Mouse (Mus musculus) kidney, adult 18-20 months (tissue): ENCODE measurements around the gene Trp53.
"Not testable (repeated sequence)": the region's sequence is repeated elsewhere in the genome, so short reads cannot be mapped to it uniquely, and the experiment has no call there.

Experiments used
- DNase-seq: peaks from one replicate; pipeline ENCODE4 v3.0.0; 2021

Trp53 gene

DNA sequence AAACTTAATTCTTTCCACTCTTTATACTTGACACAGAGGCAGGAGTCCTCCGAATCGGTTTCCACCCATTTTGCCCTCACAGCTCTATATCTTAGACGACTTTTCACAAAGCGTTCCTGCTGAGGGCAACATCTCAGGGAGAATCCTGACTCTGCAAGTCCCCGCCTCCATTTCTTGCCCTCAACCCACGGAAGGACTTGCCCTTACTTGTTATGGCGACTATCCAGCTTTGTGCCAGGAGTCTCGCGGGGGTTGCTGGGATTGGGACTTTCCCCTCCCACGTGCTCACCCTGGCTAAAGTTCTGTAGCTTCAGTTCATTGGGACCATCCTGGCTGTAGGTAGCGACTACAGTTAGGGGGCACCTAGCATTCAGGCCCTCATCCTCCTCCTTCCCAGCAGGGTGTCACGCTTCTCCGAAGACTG lies at the start of gene Trp53, which contains the start of gene Wrap53:
TSS of gene Trp53 (plus strand) at position 269 of the 424 bp plus-strand sequence.
TSS of gene Wrap53 (minus strand) at position 165 of the 424 bp plus-strand sequence.
- DNase-seq = peak; percentile 94

DNA sequence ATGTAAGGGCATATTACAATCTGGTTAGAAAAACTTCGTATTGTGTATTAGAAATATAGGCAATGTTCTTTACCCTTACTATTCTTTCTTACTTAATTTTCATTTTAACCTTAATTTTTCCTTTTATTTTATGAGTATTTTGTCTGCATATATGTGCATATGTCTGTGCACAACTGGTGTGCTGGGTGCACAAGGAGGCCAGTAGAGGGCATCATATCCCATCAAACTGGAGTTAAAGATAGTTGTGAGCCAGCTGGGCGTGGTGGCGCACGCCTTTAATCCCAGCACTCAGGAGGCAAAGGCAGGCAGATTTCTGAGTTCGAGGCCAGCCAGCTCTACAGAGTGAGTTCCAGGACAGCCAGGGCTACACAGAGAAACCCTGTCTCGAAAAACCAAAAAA lies 49.4 kb upstream of the Trp53 start:
- not testable (repeated sequence) for DNase-seq

DNA sequence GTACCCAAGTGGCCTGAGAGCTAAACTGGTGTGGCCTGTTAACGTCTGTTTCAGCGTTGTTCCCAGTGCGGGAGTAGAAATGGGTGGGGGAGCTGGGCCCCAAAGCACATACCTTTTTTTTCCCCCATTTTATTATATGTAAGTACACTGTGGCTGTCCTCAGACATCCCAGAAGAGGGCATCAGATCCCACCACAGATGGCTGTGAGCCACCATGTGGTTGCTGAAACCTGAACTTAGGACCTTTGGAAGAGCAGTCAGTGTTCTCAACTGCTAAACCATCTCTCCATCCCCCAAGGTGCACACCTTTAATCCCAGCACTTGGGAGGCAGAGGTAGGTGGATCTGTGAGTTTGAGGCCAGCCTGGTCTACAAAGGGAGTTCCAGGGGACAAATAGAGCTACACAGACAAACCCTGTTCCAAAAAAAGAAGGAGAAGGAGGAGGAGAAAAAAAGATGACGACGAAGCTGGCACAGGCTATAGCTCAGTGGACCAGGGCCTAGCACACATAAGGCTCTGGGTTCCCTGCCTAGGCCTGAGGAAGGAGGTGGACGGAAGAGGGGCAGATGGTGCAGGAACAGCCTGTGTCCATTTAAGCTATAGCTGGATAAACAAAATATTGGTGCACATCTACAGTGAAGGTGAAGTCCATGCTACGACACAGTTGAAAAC lies 47.5 kb upstream of the Trp53 start:
- no peak for DNase-seq

DNA sequence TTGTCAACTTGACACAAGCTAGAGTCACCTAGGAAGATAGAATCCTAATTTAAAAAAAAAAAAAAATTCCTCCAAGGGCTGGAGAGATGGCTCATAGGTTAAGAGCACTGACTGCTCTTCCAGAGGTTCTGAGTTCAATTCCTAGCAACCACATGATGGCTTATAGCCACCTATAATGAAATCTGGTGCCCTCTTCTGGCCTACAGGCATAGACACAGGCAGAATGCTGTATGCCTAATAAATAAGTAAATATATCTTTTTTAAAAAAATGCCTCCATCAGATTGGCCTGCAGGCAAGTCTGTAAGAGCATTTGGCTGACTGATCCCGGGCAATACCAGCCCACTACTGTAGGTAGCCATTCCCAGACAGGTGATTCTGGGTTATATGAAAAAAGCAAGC lies 45.2 kb upstream of the Trp53 start:
- DNase-seq = no peak

DNA sequence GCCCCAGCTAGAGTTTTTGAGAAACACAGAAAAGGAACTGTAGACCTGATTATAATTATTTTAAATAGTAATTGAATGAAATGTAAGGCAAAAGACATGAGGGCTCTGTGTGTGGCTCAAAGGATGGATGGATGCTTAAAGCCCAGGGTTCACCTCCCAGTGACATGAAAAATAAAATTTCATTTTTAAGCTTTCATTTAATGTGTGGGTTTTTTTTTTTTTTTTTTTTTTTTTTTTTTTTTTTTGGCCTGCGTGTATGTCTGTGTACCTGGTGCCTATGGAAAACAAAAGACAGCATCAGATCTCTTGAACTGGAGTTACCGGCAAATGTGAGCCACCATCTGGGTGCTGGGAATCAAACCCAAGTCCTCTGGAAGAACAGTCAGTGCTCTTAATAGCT lies 39.5 kb upstream of the Trp53 start:
- no peak for DNase-seq

DNA sequence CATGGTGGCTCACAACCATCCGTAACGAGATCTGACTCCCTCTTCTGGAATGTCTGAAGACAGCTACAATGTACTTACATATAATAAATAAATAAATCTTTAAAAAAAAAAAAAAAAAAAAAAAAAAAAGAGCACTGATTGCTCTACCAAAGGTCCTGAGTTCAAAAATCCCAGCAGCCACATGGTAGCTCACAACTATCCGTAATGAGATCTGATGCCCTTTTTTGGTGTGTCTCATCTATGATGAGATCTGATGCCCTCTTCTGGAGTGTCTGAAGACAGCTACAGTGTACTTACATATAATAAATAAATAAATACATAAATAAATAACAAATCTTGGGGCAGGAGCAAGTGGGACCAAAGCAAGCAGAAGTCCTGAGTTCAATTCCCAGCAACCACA lies 38.4 kb upstream of the Trp53 start:
- not testable (repeated sequence) for DNase-seq

DNA sequence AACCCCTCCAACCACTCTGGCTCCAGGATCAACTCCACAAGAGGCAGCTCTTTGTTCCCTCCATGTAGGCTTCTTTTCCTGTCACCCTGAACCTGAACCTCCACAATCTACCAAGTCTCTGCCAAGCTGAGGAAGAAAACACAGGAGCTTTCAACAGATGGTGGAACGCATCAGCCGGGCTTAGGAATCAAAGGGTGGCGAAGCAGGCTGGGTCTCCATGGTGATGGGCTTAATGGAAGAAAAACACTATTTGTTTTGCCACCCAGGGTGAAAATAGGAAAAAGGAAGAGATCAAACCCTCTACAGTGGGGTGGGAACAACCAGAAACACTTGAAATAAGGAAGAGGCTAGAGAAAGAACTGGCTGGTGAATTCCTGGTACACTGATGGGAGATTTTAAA lies 36.6 kb upstream of the Trp53 start:
- no peak for DNase-seq

DNA sequence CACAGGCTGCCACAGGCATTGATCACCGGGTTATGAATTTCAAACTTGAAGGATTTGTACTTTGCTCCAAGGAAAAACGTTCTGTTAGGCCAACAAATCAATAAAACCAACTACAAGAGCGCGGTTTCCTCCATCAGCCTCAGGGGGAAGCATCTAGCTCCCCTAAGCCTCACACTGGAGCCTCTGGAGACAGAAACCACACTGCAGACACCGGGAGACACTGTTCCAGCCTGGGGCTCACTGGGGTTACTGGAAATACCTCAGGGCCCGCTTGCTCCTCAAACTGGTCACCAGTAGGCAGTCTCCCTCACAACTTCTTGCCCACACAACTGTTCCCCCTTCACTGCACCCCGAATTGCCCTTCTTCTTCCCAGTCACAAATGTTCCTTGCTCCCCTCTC lies 34.2 kb upstream of the Trp53 start:
- DNase-seq = no peak

DNA sequence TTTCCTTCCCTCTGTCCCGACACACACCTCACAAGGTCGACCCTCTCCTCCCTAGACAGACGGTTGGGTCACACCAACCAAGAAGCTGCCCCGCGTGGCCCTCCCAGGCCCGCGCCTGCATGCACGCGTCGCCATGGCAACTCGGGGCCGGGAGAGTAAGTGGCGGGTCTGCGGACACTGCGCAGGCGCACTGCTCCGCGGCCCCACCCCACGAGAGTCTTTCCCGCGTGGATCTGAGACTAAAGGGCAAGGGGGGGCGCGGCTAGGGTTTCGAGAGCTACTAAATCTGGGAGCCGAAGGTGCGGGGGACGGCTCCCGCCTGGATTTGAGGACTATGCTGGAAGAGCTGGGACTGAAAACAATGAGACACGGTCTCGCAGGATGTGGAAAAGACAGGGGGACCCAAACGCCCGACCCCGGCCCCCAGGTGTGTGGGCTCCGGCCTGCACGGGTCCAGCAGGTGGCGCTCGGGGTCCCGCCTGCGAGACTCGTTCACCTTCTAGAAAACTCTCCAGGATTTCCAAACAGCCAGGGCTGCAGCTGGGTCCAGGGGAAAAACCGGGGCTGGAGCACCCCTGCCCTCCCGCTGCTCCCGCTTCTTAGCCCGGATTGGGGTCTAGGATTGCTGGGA lies 33.6 kb upstream of the Trp53 start:
- peak; percentile 80 for DNase-seq

DNA sequence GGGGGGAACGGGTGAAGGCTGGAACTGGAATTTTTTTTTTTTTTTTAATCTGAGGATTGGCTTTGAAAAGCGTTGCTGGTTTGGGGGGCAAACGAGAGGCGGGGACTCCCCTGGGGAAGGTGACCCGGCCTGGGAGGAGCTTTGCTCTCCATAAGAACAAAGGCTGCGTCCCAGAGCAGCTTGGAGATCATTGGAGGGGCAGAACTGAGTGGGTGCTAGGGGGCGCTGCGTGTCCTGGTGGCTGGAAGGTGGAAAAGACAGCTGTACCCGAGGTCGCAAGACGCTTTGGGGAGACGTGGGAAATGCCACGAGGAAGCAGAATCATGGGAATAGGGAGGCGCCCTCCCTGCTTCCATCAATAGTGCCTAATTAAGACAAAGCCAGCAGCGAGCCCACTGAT lies 33.1 kb upstream of the Trp53 start:
- peak; percentile 62 for DNase-seq

DNA sequence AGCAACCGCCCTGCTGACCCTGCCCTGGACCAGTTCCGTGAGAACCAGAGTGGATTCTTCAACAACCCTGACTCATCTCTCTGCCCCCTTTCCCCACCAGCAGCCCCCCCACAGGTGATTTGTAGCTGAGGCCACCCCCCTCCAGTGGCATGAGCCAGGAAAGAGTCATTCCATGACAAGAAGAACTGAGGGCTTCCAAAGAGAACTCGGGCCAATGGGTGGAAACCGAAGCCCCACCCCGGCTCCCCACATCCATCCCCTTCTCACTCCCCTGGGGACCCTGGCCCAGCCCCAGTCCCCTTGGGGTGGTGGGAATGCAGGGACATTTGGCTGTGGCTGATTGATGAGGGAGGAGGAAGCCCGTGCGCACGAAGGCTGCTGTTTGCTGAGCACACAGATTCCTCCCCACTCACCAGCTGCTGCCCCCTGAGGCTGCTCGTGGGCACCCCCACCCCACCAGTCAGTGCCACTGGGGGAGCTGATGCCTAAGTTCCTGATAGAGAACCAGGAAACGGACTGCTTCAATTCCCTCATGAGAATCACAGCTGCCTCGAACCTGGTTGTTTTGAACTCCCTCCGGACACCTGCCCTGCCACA lies 31.0 kb upstream of the Trp53 start, which contains the start of gene Dnah2:
TSS of gene Dnah2 (minus strand) at position 51 of the 597 bp plus-strand sequence.
- no peak for DNase-seq

DNA sequence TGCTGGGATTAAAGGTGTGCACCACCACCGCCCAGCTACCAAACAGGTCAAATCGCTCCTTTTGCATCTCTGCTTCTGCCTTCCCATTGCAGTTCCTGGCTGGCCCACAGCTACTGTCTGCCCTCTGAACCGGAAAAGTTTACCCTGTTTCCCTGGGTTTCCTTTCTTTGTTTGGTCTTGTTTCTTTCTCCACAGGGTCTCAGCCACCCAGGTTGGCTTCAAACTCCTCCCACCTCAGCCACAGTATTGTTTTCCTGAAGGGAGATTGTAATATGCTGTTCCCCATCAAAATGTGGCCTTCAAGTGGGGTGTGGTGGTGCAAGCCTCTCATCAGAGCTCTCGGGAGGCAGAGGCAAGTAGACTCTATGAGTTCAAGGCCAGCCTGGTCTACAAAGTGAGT lies 28.8 kb upstream of the Trp53 start:
- no peak for DNase-seq

DNA sequence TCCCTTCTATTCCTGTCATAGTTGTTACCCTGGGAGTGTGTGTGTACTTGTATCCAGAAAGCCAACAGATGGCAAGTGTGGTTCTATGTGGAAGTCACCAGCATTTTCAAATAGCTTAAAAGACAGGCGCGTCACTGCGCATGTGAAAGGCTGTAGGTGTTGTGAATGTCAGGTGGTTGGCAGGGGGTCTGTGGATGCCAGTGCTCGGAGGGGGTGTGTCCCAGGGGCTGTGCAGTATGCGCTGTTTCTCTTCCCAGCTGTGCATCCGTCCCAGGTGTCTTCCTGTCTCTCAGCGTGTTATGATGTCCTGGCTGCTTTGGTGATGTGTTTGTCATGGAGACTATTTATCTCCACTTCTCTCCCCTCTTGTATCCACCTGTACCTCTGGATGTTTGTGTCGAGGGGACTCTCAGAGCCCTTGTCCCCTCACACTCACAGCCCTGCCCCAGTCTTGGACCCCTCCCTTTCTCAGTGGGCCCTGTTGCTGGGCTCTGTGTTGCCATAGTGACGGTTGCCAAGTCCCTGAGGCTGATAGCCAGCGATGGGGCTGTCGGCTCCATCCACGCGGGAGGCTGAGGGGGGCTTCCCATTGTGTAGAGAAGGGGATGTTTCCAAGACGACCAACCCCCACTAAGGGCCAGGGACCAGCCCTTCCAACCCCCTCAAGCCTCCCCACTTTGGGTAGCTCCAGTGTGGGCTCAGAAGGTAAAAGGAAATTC lies 27.4 kb upstream of the Trp53 start:
- no peak for DNase-seq

DNA sequence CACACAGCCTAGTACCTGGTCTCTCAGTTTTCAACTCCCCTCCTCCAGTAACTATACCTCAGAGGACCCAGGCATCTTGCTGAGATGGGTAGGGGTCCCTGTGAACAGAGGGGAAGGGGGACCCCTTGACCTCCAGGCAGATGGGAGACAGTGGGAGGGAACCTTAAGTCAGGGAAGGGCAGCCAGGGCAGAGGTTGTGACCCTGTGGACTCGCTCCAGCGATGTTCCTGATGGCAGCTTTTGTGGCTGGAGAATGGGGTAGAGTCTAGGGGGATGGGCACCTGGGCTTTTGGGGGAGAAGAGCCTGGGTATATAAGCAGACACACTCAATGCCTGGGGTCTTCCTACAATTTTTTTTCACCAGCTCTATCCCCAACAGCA lies 26.8 kb upstream of the Trp53 start:
- DNase-seq = no peak

DNA sequence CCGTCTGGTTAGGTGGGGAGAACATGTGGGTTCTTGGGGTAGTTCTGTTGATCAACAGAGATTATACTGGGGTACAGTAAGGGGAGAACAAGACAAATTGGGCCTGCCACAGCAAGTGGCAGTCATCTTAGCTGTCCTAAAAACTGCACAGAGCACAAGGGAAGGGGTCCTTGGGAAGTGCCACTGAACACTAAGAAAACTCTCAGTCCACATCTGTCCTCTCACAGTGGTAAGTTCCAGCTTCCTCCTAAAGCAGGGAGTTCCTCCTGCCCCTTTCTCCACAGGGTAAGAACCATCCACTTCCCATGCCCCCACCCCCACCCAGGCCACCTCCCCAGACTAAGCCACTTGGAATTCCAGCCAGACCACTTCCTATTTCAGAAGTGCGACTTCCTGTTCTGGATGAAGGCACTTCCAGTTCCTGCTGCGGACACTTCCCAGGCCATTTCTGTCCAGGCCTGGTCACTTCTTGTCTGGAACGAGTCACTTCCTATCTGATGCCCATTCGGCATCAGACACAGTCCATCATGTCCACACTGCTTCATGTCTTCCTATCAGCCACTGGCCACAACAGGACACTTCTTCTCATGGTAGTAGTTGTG lies 25.5 kb upstream of the Trp53 start:
- no peak for DNase-seq

DNA sequence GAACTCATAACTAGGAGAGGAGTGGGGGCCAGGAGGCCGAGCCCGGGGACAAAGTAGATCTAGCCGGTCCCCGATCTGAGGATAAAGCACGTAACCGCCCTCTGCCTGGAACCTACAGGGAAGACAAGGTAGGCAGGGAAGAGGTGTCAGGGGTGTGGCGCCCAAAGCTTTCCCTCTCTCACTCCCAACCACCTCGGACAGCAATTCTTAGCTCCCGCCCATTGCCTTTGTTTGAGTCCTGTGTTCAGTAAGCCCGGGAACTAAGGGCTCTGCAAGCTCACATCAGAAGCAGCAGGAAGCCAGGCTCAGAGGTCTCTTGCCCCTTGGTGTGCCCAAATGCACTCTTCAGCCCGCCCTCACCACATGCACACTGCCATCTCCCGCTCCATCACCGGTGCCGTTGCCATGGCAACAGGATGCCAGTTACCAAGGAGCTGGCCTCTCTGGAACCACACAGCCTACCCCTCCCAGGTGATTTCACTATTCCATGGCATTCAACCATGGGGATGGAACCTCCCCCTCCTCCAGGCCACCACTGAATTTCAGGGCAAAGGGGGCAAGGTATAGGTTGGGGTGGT lies 22.7 kb upstream of the Trp53 start:
- no peak for DNase-seq

DNA sequence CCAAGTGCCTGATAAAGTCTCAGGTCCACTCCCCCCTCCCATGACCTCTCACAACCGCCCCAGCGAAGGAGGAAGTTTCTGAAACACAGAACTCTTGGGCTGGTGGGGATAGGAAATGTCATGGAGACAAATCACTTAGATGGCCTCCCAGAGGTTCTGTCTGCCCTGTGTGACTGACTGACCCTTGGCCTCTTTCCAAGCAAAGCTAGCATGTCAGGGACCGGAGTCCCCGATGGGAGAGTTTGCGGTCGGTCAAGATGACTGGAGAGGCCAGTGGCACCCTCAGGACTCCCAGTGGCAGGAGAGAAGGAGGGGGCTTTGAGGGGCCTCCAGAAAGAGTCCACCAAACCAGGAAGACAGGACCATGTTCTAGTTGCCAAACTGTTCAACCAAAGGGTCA lies 21.4 kb upstream of the Trp53 start:
- no peak for DNase-seq

DNA sequence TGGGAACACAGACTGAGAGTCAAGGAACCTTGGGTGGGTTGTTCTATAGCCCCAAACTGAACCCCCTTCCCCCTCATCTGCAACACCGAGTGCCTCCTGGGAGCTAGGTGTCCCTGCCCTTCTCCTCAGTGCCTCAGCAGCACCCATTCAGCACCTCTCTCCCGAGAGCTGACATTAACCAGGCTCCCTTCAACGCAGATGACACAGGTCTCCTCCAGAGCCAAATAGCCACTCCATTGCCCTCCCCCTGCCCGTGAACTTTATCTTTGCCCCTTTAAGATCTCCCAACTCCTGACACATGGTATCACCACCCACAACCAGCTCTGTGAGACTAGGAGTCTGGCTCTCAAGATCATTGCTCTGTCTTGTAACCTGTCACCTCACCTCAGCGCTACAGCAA lies 21.0 kb upstream of the Trp53 start:
- no peak for DNase-seq

DNA sequence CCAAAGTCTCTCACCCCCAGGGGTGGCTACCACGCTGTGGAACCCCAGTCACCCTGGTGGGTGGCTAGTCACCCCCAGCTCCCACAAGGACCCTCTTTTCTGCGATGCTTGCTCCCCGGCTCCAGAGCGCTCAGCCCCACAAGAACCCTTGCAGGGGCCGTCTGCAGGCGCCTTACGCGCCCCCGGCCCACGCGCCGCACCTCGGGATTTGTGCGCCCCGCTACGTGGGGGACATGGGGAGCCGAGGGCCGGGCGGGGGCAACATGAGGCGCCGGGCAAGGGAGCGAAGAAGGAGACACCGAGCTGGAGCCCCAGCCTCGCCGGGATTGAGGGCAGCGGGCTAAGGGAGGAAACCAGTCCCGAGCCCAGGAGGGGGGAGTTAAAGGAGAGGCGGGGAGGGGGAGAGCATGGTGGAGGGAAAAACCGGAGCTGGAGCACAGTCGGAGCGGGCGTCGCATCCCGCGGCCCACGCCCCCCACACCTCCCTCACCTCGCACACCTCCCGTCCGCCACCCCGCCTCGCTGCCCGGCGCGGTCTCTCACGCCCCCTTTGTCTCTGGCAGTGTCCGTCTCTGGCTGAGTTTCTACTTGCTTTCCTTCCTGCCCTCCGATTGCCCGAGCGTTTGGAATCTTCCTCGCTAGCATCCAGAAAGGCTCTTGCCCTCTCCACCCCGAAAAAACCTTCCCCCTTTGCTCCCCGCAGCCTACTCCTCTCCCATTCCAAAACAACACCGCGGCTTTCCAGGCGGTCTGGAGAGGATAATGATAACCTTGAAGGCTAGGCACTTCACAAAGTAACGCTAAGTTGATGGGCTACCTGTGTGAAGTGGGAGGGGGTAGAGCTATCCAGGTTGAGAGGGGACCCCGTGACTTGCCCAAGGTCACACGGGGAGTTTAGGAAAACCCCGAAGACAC lies 20.1 kb upstream of the Trp53 start, which contains the start of gene Efnb3:
TSS of gene Efnb3 (minus strand) at position 355 of the 915 bp plus-strand sequence.
- no peak for DNase-seq

DNA sequence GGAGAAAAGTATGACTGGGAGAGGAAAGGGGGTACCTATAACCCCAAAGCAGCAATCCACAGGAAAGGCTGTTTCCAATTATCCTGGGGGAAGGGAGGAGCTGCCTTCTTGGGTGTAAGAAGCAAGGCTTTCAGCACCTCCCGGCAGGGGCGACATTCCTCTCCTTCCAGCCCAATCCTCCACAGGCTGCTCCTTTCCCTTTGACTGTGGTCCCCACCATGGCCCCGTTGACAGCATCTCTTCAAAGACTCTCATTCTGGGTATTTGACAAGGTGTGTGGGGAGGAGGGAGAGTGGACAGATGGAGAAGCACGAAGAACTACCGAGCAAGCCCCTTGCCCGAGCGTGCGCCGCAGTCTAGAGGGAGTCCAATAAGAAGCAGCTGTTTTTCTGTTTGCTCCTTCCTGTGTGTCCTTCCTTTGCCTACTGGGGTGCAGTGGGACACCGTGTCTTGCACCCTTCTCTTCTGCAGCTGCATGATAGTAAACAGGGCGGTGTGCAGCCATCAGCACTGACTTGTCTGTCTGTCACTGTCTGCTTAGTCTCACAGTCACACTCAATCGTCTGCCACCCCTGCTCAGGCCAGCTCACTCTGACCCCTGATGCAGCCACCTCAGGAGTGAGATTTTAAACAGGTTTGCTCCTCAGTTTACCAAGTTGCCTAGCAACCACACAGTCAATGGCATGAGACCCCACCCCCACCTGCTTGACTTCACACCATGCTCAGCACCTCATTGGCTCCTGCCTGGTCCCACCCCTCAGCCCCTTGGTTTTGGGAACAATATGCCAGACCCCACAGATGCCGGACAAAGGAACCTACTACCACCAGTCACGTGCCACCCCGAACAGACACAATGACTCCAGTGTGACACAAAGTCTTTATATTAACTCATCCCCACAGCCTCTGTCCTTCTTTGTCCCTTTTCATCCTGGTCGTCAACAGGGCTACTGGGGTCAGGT lies 19.0 kb upstream of the Trp53 start:
- DNase-seq = no peak
